Mouse (Mus musculus) adrenal gland, adult 2 months (tissue): ENCODE results near the gene Olfr55. TPM values are rescaled to one million over a fixed set of nuclear protein-coding genes. Genes with fewer than 3 reads are reported as not detected.
A peak's percentile ranks its signal among the peaks of the same experiment; 100 is the strongest.
"Not testable (repeated sequence)": the region's sequence is repeated elsewhere in the genome, so short reads cannot be mapped to it uniquely, and the experiment has no call there.

Experiments
- DNase-seq: peaks from one replicate; pipeline ENCODE4 v3.0.0; 2021
- long read RNA-seq: library from polyadenylated mRNA; stranded (forward); transcript quantifications from one replicate; pipeline ENCODE4 v2.0.0, GENCODE M21; 2021
- polyA plus RNA-seq: library from polyadenylated mRNA; depleted of rRNA; stranded (reverse); fragments of >200 nt; gene quantifications from 2 replicates; pipeline ENCODE4 v1.2.3, GENCODE M21; 2012; rRNA removed
- total RNA-seq, 2 experiments: library from RNA; stranded (reverse); gene quantifications; 2 replicates each; pipeline ENCODE4 v1.2.3; 2021

Olfr55 gene
- total RNA-seq (not detected), polyA plus RNA-seq (not detected in 2 replicates)
- long read RNA-seq, result 0 reads

DNA sequence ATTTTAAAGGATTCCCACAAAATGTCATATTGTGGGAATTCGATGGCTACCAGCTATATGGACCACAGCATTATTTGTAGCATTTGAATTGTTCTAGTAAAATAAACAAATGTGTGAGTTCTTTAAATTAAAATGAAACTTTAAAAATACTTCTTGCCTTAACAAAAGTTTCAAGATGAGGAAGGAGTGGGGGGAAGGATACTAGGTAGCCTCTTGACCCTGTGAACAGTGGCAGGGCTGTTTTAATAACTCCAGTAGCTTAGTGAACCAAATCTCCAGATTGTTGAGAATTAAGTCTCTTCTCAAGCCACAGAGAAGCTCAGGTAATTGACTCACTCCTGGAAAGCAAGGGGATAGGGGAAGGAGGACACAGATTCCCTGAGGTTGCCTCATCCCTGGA, at the start of gene Olfr55:
TSS of gene Olfr55 (plus strand) at position 301 of the 400 bp plus-strand sequence.
- not testable (repeated sequence) for DNase-seq

DNA sequence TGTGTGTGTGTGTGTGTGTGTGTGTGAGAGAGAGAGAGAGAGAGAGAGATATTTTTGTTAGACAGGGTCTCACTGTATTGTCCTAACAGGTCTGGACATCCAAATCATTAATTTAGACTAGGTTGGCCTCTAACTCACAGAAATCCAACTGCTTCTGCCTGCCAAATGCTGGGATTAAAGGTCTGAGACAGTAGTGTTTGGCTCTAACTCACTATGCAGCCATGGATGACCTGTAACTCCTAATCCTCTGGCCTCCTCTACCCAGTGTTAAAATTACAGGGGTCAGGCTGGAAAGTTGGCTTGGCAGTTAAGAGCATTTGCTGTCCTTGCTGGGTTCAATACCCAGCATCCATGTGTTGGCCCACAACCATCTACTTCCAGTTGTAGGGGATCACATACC, 43.7 kb upstream of the Olfr55 start:
- DNase-seq, result no peak

DNA sequence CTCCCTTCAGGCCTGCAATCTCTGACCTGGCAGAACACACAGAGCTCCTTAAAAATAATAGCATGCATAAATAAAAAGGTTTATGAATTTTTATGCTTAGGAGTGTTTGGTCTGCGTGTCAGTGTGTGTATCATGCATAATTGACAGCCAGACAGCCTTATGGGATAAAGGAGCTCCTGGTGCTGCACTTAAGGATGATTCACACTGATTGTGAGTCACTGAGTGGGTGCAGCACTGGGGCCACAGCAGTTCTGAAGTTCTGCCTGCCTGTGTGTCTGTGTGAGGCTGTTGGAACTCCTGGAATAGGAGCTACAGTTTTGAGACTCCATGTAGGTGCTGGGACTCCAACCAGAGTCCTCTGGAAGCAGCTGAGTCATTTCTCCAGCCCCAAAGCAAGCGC, 42.0 kb upstream of the Olfr55 start:
- peak; percentile 26 for DNase-seq

DNA sequence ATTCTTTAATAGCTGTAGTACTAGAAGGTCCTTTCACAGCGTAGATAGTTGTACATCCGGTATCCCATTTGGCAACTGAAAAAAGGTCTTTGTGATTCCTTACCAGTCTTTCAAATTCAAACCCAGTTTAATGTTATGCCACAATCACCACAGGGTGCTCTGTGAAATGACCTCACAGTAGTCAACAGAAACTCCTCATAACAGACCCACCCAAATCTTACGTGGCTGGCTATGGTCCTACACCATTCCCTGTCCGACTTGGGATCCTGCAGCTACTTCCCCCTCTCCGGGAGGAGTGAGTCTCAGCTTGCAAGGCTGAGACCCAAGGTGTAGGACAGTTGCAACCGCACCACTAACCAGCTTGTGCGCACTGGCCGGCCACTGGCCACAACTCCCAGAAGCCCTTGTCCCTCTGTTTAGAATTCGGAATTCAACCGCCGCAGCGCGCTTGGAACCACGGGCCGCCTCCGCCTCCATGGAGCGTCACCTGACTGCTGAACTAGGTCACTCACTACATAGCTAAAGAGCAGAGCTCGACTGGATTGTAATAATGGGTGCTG, 28.9 kb upstream of the Olfr55 start, which contains the start of gene Morc2b:
TSS of gene Morc2b (minus strand) at position 423 of the 560 bp plus-strand sequence.
- DNase-seq, result no peak

DNA sequence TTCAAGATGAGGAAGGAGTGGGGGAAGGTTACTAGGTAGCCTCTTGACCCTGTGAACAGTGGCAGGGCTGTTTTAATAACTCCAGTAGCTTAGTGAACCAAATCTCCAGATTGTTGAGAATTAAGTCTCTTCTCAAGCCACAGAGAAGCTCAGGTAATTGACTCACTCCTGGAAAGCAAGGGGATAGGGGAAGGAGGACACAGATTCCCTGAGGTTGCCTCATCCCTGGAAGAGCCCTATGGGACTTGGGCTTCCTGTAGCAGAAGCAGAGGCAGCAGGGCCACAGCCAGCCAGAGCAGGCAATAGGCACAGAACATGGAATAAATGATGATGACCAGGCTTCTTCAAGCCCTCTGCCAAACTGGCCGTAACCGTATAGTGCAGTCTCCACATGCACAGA, 22.8 kb downstream of the Olfr55 start, which contains the start of gene Olfr239:
TSS of gene Olfr239 (plus strand) at position 301 of the 400 bp plus-strand sequence.
- not testable (repeated sequence) for DNase-seq

DNA sequence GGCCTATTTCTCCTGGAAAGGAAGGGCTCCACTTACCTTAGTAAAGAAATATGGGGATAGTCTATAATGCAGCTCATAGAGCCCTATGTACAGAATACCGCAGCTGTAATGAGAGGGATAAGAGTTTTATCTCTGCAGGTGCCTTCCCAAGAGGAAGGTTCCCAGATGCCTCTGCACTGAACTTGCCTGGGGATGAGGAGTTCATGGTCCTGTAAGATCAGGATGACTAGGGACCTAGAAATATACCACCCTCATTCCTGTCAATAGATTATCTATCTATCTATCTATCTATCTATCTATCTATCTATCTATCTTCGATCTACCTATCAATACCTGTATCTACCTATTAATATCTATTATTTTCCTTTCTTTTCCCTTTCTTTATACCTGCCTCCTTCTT, 53.3 kb downstream of the Olfr55 start, which contains the start of gene Olfr1564:
TSS of gene Olfr1564 (minus strand) at position 101 of the 400 bp plus-strand sequence.
- no peak for DNase-seq

Other genes starting within 250 kb of the Olfr55 start
- gene Cyp4f13, start 221.0 kb upstream of the Olfr55 start, total RNA-seq, result 10 to 100 TPM; 55.3 to 71.1 TPM
- 80.1 and 92.0 TPM in 2 replicates for gene Cyp4f13, start 221.0 kb upstream of the Olfr55 start, polyA plus RNA-seq
- gene Zfp472, start 202.6 kb upstream of the Olfr55 start, total RNA-seq, result 1 to 10 TPM; 3.8 to 4.4 TPM
- gene Zfp472, start 202.6 kb upstream of the Olfr55 start, polyA plus RNA-seq, result 0.18 and 0.21 TPM in 2 replicates
- 10 to 100 TPM in 1 of 2 experiments, 1 to 10 TPM in 1; 8.8 to 11.3 TPM for gene Zfp952, start 175.3 kb upstream of the Olfr55 start, total RNA-seq
- gene Zfp952, start 175.3 kb upstream of the Olfr55 start, polyA plus RNA-seq, result 1.1 and 1.5 TPM in 2 replicates
- 1 to 10 TPM; 3.9 to 8.7 TPM for gene Zfp763, start 135.0 kb upstream of the Olfr55 start, total RNA-seq
- 0.08 and 0.10 TPM in 2 replicates for gene Zfp763, start 135.0 kb upstream of the Olfr55 start, polyA plus RNA-seq
- gene 4921501E09Rik, start 100.4 kb upstream of the Olfr55 start, total RNA-seq, result not detected
- gene 4921501E09Rik, start 100.4 kb upstream of the Olfr55 start, polyA plus RNA-seq, result not detected in 2 replicates
- 10 to 100 TPM in 1 of 2 experiments, 1 to 10 TPM in 1; 7.9 to 13.2 TPM for gene Zfp563, start 79.1 kb upstream of the Olfr55 start, total RNA-seq
- gene Zfp563, start 79.1 kb upstream of the Olfr55 start, polyA plus RNA-seq, result 0.37 and 0.58 TPM in 2 replicates
- gene Morc2b, start 28.8 kb upstream of the Olfr55 start, total RNA-seq, result not detected
- not detected in 2 replicates for gene Morc2b, start 28.8 kb upstream of the Olfr55 start, polyA plus RNA-seq
- gene Olfr239, start 22.9 kb downstream of the Olfr55 start, total RNA-seq, result not detected
- gene Olfr239, start 22.9 kb downstream of the Olfr55 start, polyA plus RNA-seq, result not detected in 2 replicates
- not detected for gene Olfr1564, start 53.2 kb downstream of the Olfr55 start, total RNA-seq
- gene Olfr1564, start 53.2 kb downstream of the Olfr55 start, polyA plus RNA-seq, result 0.06 TPM in 1 of 2 replicates, not detected in the other
- gene Zfp955a, start 86.7 kb downstream of the Olfr55 start, total RNA-seq, result 10 to 100 TPM in 1 of 2 experiments, 1 to 10 TPM in 1; 7.1 to 10.2 TPM
- gene Zfp955a, start 86.7 kb downstream of the Olfr55 start, polyA plus RNA-seq, result 0.16 and 0.37 TPM in 2 replicates
- gene Olfr63, start 96.2 kb downstream of the Olfr55 start, total RNA-seq, result under 1 TPM in 1 of 2 experiments, not detected in 1; 0.06 TPM
- not detected in 2 replicates for gene Olfr63, start 96.2 kb downstream of the Olfr55 start, polyA plus RNA-seq
- gene Zfp955b, start 121.1 kb downstream of the Olfr55 start, total RNA-seq, result 10 to 100 TPM in 1 of 2 experiments, 1 to 10 TPM in 1; 9.0 to 11.6 TPM
- gene Zfp955b, start 121.1 kb downstream of the Olfr55 start, polyA plus RNA-seq, result 0.87 and 1.1 TPM in 2 replicates
- 1 to 10 TPM; 8.6 to 9.1 TPM for gene Zfp81, start 190.4 kb downstream of the Olfr55 start, total RNA-seq
- gene Zfp81, start 190.4 kb downstream of the Olfr55 start, polyA plus RNA-seq, result 0.33 and 0.49 TPM in 2 replicates
- 10 to 100 TPM in 1 of 2 experiments, 1 to 10 TPM in 1; 5.4 to 10.4 TPM for gene Zfp101, start 226.2 kb downstream of the Olfr55 start, total RNA-seq
- 0.42 and 0.52 TPM in 2 replicates for gene Zfp101, start 226.2 kb downstream of the Olfr55 start, polyA plus RNA-seq